Mouse (Mus musculus): ENCODE results near the gene Figla.

- TF ChIP-seq CTCF (IDR thresholded peaks at IDR 0.05; ENCODE audit: control insufficient read depth, insufficient read depth, insufficient replicate concordance, low read depth, low read length) = no peak
- TF ChIP-seq POLR2A (IDR thresholded peaks at IDR 0.05; ENCODE audit: control insufficient read depth, low read depth, low read length) = no peak
Measured at GRCm38 (mm10) chr6:86052032-86052459, 36.1 kb downstream of the Figla start.

All from testis, adult 2 months (tissue).